Mouse (Mus musculus) megakaryocyte, adult 5-6 weeks (primary cell): ENCODE results near the gene Axdnd1. TPM values are rescaled to one million over a fixed set of nuclear protein-coding genes. Genes with fewer than 3 reads are reported as not detected.

Experiments used
- ATAC-seq: 2 replicates; pipeline ENCODE4 v1.8.0; 2016; ENCODE audit warnings: mild to moderate bottlenecking, inconsistent platforms; ENCODE audit not compliant: poor library complexity, severe bottlenecking
- total RNA-seq, 2 experiments: library from RNA; stranded (forward) in 1 of 2; stranded (reverse) in 1 of 2; fragments of 153-499, 151-499 nt in 1 of 2; fragments of 221-1000, 200-1000 nt in 1 of 2; gene quantifications; 2 replicates each; pipeline versions ENCODE4 v1.2.3 to v1.2.4; 2015 to 2017

Gene Axdnd1
- total RNA-seq (2015) (2.2 TPM in 1 of 2 replicates, not detected in the other), total RNA-seq (2017) (0.92 and 1.8 TPM in 2 replicates)

- ATAC-seq: peak; percentile 89
Observed at GRCm38 (mm10) chr1:156420671-156421297, at the start of gene Axdnd1. Gene Axdnd1 (minus strand): TSS chr1:156421159.

- no peak for ATAC-seq
Observed at GRCm38 (mm10) chr1:156470557-156470956, 49.6 kb upstream of the Axdnd1 start.

- no peak for ATAC-seq
Observed at GRCm38 (mm10) chr1:156468576-156468975, 47.6 kb upstream of the Axdnd1 start.

DNA sequence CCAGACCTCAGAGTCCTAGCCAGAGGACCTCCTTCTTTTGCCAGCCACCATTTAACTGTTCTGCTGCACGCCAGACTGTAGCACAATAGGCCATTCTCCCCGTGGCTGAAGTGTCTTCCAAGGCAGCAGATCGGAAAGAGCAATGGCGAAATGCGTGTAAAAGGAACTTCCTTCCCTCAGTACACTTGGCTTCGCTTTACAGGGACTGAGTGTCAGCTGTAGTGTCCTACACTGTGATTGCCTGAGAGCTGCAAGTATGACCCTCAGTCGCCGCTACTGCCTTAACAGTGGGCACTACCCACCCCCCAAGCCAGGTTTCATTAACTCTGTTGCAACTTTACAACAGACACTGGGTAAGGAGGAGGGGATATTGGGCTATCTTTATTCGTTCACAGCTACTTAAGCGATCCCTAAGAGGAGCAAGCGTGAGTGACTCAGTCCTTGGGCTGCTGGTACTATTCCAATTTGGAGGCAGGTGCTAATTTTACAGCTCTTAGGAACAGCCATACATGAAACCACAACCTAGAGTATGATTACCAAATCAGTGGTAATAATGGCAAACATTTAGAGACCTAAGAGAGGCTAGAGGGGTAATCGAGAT is 46.8 kb upstream of the Axdnd1 start:
- ATAC-seq: peak; percentile 41

DNA sequence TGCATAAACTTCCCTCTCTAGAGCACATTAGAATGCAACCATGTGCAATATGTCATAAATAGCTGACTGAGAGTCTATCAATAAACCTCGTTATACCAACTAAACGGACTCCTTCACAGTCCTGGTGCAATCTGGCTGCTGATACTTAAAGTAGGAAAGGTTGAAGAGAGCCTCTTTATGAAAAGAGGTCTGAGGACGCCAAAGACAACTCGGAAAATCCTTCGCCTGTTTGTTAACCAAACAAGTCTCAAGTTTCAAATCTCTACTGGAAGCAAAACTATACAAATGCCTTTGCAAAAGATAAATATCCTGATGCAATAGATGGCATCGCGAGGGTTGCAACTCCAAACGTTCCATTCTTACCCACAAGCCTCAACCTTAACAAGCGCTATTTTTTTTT is 44.0 kb upstream of the Axdnd1 start:
- ATAC-seq: no peak

DNA sequence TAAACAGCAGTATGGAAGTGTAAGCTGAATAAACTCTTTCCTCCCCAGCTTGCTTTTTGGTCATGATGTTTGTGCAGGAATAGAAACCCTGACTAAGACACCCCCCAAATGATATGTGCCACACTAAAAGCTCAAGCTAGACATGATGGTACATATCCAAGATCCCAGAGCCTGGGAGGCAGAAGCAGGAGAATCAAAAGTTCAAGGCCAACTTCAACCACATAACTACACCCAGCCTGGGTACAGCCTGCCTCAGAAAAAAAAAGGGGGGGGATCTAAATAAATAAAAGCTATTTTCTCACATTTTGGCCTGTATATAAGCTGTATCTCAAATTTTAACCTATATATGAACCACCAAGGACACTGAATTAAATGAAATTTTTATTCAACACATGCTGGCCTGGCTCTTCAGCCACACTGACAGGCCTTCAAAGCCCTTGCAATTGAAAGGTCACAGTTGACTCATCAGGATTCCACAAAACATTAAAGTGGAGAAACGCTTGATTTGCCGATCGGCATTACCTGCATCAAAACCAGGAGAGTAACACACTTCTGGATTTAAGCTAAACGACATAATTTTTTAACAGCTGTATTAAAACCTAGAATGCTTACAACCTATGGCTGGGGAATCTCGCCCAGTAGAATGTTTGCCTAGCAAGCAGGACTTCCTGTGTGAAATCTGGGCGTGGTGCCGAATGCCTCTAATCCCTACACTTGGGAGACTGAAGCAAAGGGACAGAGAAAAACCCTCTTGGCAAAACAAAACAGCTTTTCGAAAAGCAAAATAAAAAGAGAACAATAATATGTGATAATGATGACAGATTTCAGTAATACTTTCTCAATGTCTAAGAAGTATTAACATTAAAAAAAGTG is 43.3 kb upstream of the Axdnd1 start:
- ATAC-seq: no peak

DNA sequence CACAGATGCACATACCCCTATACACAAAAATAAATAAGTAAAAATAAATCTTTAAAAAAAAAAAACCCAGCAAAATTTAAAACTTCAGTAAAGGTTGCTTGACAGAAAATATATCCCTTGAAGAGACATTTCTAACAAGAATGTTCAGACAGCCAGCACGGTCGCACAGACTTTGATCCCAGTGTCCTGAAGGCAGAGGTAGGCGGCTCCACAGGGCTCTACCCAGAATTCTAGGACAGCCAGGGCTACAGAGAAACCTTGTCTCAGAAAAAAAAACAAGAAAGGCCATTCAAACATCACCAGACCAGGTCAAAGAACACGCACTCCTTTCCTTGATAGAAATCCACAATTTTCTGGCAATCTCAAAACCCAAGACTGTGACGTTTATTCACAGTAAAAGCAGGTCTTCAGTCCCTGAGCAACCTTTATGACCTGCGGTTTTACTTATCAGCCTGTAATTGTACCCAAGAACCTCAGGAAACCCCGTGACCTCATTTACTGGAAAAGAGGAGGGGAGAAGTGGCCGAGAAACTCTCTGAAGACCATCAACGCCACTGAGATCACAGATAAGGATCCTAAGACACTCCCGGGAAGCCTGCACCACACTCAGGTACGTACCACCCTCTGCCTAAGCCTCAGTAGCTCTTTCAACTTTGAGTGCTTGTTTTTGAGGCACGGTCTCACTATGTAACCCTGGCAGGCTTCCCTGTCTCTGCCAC is 41.5 kb upstream of the Axdnd1 start:
- no peak for ATAC-seq

DNA sequence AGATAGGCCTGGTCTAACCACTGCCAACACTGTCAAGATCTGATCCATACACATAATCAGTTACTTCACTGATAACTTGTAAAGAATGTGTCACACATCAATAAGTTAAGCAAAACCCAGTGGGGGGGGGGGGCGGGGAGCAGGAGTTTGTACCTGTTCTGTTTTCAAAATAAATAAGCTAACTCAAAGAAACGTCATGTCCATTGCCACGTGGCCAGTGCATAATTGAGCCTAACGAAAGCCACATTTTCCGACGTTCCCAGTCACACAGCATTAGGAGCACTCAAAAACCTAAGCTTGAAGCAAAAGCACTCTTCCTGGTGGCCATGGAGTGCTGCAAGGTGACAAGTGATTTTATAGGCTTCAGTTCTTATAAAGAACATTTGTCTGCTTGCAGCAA is 40.1 kb upstream of the Axdnd1 start:
- ATAC-seq: no peak

GRCm38 (mm10) chr1:156460216-156460615 is 39.3 kb upstream of the Axdnd1 start:
- no peak for ATAC-seq

- peak; percentile 92 for ATAC-seq
Observed at GRCm38 (mm10) chr1:156459690-156460089, 38.7 kb upstream of the Axdnd1 start.

DNA sequence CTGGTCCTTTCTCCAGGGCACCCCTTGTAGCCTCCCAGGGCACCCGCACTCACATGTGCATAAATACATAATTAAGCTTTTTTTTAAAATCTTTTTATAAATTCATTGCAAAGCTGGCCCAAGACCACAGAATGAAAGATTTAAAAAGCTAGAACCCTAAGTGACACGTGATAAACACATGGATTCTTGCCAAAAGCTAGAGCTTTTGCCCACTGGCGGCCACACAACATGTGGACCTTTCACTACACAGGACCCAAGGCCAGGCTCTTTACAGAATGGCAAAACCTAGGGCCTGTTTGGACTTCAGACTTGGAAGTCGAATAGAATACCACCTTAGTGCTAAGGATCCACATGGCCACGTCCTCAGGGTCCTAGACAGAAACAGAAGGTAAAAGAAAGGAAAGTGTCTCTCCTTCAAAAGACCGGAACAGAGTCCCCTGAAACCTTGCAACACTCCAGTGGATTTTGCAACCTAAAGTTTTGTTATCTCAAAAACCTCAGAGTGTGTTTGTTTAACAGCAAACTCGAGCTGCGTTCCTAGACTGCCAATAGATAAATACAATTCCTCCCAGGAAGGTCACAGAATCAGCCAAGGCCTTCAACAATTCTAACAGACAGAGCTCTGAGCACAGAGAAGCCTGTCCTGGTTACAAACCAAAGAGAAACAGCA is 37.6 kb upstream of the Axdnd1 start:
- peak; percentile 16; the same call in 1 of the 2 replicates for ATAC-seq

GRCm38 (mm10) chr1:156455005-156455758 is 34.2 kb upstream of the Axdnd1 start:
- peak; percentile 34; the same call in 1 of the 2 replicates for ATAC-seq

- ATAC-seq: no peak
Observed at GRCm38 (mm10) chr1:156454384-156454783, 33.4 kb upstream of the Axdnd1 start.

DNA sequence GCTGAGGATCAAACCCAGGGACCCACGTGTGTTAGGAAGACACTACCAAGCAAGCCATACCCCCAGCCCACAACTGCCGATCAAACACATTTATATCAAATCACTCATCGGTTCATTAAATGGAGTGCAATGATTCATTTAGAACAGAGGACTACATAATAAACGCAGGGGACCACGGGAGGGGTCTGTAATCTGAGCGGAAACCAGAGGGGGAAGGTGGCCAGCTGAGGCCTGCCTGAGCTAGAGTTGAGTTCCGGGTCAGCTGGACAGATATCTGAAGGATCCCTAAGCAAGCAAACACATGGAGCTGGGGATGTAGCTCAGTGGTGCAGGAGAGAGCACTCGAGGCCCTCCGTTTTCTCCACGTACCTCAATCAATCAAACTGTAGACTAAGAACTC is 32.9 kb upstream of the Axdnd1 start:
- no peak for ATAC-seq

DNA sequence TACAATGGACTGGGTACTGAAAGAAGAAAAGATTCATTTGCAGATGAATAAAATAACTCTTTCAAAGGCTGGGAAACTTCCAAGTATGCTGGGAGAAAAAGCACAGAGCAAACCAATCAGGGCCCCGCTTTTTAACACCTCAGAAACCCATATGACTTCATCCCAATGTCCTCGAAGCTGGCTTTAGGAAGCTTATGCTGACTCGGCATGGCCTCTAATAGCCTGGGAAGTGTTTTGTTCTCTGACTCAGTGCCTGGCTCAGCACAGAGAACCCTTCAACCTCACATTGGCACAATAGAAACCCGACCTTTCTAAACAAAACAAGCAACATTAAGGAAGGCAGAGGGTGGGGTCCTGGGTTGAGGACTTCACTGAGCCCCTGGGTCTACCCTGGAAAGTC is 29.5 kb upstream of the Axdnd1 start:
- ATAC-seq: no peak

GRCm38 (mm10) chr1:156449691-156450090 is 28.7 kb upstream of the Axdnd1 start:
- ATAC-seq: no peak

DNA sequence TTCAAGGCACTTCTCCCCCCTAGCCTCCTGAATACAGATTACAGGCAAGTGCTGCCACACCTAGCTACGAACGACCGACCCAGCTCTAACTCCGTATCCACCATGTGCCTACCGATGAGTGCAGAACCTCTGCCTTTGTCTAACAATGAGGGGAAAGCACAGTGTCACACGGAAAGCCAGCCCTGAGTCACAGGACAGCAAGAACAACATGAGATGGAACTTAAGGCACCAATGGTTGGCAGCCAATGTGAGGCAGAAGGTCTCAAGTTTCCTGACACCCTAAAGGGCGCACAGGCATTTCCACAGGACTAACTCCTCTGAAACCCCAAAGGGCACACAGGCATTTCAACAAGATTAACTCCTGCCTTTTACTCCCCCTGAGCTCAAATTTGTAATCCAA is 28.1 kb upstream of the Axdnd1 start:
- no peak for ATAC-seq

DNA sequence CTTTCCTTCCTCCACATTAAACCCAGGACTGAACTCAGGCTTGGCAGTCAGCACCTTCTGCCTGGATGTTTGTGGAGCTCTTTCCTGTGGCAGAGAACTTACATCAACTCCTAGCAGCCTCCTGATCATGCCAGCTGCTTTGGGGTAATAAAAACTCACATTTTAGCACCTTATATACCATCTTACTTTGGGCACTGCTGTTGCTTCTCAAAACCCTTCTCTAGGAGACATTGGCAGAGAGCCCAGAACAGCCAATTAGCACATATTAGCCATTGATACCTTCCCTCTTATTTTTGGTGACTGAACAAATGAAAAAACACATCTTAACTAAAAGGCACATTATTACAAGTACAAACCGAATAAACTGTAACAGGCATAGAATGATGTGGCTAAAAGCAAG is 24.1 kb upstream of the Axdnd1 start:
- no peak for ATAC-seq

GRCm38 (mm10) chr1:156442776-156443175 is 21.8 kb upstream of the Axdnd1 start:
- no peak for ATAC-seq

DNA sequence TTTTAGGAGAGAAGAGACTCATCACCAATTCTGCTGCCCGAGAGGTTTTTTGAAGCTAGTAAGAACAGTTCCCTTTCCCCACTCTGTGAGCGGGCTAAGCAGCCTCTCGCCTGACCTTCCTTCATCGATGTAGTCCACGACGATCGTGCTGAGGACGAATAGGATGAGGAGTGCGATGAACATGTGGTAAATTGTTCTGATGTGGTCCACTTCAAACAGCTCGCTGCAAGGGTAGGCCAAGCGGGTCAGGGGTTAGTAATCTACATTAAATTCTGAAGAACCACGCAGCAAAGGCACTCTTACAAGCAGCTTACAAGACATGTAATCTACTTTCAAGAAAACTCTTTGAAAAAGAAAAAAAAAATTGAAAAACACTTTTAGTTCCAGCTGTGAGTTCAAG is 21.3 kb upstream of the Axdnd1 start:
- ATAC-seq: no peak
